In the genomic region with DNA sequence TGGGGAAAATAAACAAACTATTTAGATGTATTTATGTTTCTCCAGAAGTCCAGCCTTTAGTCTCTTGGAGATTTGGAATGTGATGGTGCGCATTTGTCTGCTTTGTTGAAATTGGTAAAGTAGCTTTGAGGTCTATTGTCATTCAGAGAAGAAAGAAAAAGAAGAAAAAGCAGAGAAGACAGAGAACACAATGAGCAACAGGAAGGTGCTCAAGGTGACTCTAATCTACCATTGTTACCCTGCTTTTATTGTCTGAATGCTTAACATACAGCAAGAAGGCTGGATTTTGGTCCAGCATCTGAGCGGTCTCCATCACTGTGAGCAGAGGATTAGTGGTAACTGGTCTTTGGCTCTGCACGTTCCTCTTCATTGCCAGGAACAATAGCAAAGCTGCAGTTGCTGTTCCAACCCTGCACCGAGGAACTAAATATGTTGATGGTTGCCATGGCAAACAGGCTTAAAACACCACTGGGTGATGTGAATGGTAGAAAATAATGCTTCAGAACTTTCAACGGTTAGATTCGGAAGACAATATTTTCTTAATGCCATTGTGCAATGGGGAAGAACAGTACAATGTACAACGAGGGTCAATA, we compare ENCODE assay signal across 20 mouse cellular contexts.
A peak's percentile ranks its signal among the peaks of the same experiment; 100 is the strongest.
DNase-seq lines count a peak whose midpoint lies in the region; ATAC-seq and TF ChIP-seq lines count a peak whose summit lies in the region.
"Had no signal": no experiment of that assay in that cellular context is flagged by ENCODE, and none has a peak within 500 bp of the region (broad histone marks: within the 10 kb centered on the region; RNA-seq: fewer than 3 reads in every experiment).

No protein-coding gene starts in this region.

- no peak overlapping the region for H3K4me2 ChIP-seq in midbrain, postnatal 0 days (ENCODE audit: low read depth, low read length, poor library complexity, severe bottlenecking)
- H3K4me2 ChIP-seq: liver, embryonic 13.5 days; lung, embryonic 15.5 days; neural tube, embryonic 12.5 days had no signal

- peak; percentile 9 to 14 for DNase-seq in heart, postnatal 10 days
- no peak for DNase-seq in heart, postnatal 4 days
- peak; percentile 39 to 50 for DNase-seq in left cerebral cortex, postnatal 25 days (ENCODE audit: low spot score in 2 of 2)
- DNase-seq in left cerebral cortex, adult 11 months (ENCODE audit: low spot score): no peak
- peak; percentile 71 for DNase-seq in brain, adult 2 months (ENCODE audit: low read depth, low spot score)
- DNase-seq in midbrain, postnatal 0 days (ENCODE audit: low spot score): peak; percentile 37
- DNase-seq in testis, postnatal 10 days (ENCODE audit: low spot score): no peak
- DNase-seq in cerebellum, adult 11 months: no peak
- DNase-seq: cerebellum, adult 11-12 months; cerebellum, postnatal 36 days; gastrocnemius, postnatal 25 days; heart, postnatal 14 days; kidney, adult 18-20 months; kidney, postnatal 36 days; left cerebral cortex, postnatal 4 days; liver, embryonic 13.5 days; thymus, postnatal 36 days had no signal

- H3K9me3 ChIP-seq in midbrain, postnatal 0 days (ENCODE audit: low read length): no peaks in the 10 kb centered on the region
- H3K9me3 ChIP-seq: heart, embryonic 10.5 days; liver, embryonic 13.5 days; lung, embryonic 15.5 days; neural tube, embryonic 12.5 days had no signal

- no peak overlapping the region for H3K9ac ChIP-seq in midbrain, postnatal 0 days (replicated peaks; ENCODE audit: low read length, poor library complexity, severe bottlenecking)
- H3K9ac ChIP-seq: liver, embryonic 13.5 days; lung, embryonic 15.5 days; neural tube, embryonic 12.5 days had no signal

- TF ChIP-seq CTCF in midbrain, postnatal 0 days (IDR thresholded peaks at IDR 0.05): no peak

- no peaks in the 10 kb centered on the region for H3K27me3 ChIP-seq in midbrain, postnatal 0 days (ENCODE audit: insufficient read depth, low read length)
- H3K27me3 ChIP-seq: liver, embryonic 13.5 days; lung, embryonic 15.5 days; neural tube, embryonic 12.5 days had no signal

- intact Hi-C loops in heart, postnatal 10 days (cut with DNase I): no loop called here
- intact Hi-C loops in left cerebral cortex, postnatal 25 days (cut with DNase I): no loop called here

- H3K27ac ChIP-seq in midbrain, postnatal 0 days (ENCODE audit: low read depth, low read length): peak overlapping the region; percentile 45; the same call in 1 of the 2 replicates
- H3K27ac ChIP-seq: heart, embryonic 10.5 days; liver, embryonic 13.5 days; lung, embryonic 15.5 days; neural tube, embryonic 12.5 days had no signal

- no peak overlapping the region for H3K4me3 ChIP-seq in midbrain, postnatal 0 days (ENCODE audit: low read depth, low read length)
- H3K4me3 ChIP-seq: heart, embryonic 10.5 days; liver, embryonic 13.5 days; lung, embryonic 15.5 days; neural tube, embryonic 12.5 days had no signal

- H3K4me1 ChIP-seq in midbrain, postnatal 0 days (ENCODE audit: insufficient read depth, low read length): peaks cover 8% of the 10 kb centered on the region
- H3K4me1 ChIP-seq: liver, embryonic 13.5 days; lung, embryonic 15.5 days; neural tube, embryonic 12.5 days had no signal

- 23% methylated on average over 7 of the region's 7 CpGs for WGBS in midbrain, postnatal 0 days

- no peaks in the 10 kb centered on the region for H3K36me3 ChIP-seq in midbrain, postnatal 0 days (ENCODE audit: insufficient read depth, low read length)
- H3K36me3 ChIP-seq: heart, embryonic 10.5 days; liver, embryonic 13.5 days; lung, embryonic 15.5 days; neural tube, embryonic 12.5 days had no signal

- no peak for ATAC-seq in midbrain, postnatal 0 days (ENCODE audit: low FRiP score)

Comparison
In these comparisons a context has a peak if more than half of its experiments do, and no peak if none do; other contexts are left out.
1. DNase-seq: peak in heart, postnatal 10 days (2 of 2), left cerebral cortex, postnatal 25 days (2 of 2), brain, adult 2 months (single experiment) and midbrain, postnatal 0 days (single experiment); none in heart, postnatal 4 days (single experiment), left cerebral cortex, adult 11 months (single experiment), testis, postnatal 10 days (single experiment) and cerebellum, adult 11 months (single experiment).